Mouse (Mus musculus): ENCODE data around the gene Fbxw10. TPM values are rescaled to one million over a fixed set of nuclear protein-coding genes. Genes with fewer than 3 reads are reported as not detected.

The Fbxw10 gene
- polyA plus RNA-seq (2014; fragmentation: Nextera tagmentation; extraction: Ambion mirVana), result 0.60 and 0.62 TPM in 2 replicates

DNA sequence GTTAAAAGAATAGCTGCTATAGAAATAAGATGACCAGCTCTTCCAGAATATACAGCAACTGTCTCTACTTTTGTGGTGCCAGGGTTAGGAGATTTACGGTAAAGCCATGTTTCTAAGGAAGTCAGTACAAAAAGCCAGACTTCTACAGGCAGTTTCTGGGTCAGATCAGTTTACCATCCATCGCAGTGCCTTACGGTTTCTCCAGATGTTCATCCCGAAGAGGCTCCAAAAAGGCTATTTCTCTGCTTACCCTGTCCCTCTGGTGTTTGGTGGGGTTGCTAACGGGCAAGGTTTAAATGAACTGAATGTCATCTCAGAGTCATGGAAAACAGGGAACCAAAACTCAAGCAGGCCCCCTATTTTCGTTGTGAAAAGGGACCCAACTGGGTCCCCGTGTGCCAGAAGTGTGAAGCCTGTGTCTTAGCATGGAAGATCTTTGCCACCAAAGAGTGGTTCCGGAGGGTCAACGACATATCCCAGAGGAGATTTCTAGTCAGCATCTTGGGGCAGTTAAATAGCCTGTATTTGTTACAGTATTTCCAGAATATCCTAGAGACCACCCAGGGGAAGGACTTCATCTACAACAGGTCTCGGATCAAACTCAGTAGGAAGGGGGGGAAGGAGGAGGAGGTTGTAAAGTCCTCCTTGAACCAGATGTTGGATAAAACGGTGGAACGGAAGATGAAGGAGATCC lies at the start of gene Fbxw10:
Gene Fbxw10 (plus strand): TSS at position 109 of the 694 bp plus-strand sequence.
- Histone ChIP-seq H3K27ac (replicated peaks; ENCODE audit: low read depth, low read length) (peak within 1 kb of the TSS; percentile 85), H3K4me2 (ENCODE audit: low read depth, low read length) (peak within 1 kb of the TSS; percentile 51), H3K4me3 (ENCODE audit: low read depth, low read length) (peak within 1 kb of the TSS; percentile 13), H3K36me3 (ENCODE audit: control insufficient read depth, insufficient read depth, low read length) (0 out of 2 replicates have a peak, but pooled peaks cover 5% of the 10 kb centered on the region), H3K4me1 (ENCODE audit: control insufficient read depth, insufficient read depth, low read length) (peaks cover 15% of the 10 kb centered on the region; the same call in 1 of the 2 replicates), H3K9ac (ENCODE audit: low read depth, low read length) (peak within 1 kb of the TSS; percentile 43; the same call in 1 of the 2 replicates), H3K27me3 (replicated peaks; ENCODE audit: control insufficient read depth, insufficient read depth, low read length) (no peaks in the 10 kb centered on the region), H3K9me3 (ENCODE audit: control insufficient read depth, low read length) (no peaks in the 10 kb centered on the region)
- ATAC-seq (ENCODE audit: low read depth) (peak; percentile 50; the same call in 1 of the 2 replicates), DNase-seq (ENCODE audit: low spot score) (peak; percentile 90)
- 9% methylated on average over 12 of the region's 12 CpGs for WGBS

DNA sequence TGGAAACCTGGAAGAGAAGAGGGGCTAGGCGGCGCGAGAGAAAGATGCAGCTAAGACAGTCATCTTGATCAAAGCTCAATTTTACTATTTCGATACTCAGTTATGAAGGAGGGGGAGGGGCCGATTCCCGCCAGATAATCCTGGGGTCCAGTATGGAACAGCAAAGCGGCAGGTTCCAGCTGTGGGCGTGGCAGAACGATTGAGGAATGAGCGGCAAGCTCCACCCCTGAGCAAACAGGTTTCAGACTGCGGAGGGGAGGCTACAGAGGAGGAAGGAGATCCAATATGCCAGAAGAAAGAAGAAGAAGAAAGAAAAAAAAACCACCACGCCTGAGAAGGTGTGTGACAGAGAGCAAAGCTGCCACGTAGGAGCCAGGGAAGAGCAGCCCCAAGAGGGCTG lies 42.8 kb upstream of the Fbxw10 start:
- Histone ChIP-seq H3K27me3 (replicated peaks; ENCODE audit: control insufficient read depth, insufficient read depth, low read length) (no peaks in the 10 kb centered on the region), H3K9ac (ENCODE audit: low read depth, low read length) (no peak overlapping the region), H3K9me3 (ENCODE audit: control insufficient read depth, low read length) (peaks cover 2% of the 10 kb centered on the region), H3K4me3 (ENCODE audit: low read depth, low read length) (no peak overlapping the region), H3K4me2 (ENCODE audit: low read depth, low read length) (no peak overlapping the region), H3K4me1 (ENCODE audit: control insufficient read depth, insufficient read depth, low read length) (no peaks in the 10 kb centered on the region), H3K36me3 (ENCODE audit: control insufficient read depth, insufficient read depth, low read length) (no peaks in the 10 kb centered on the region), H3K27ac (replicated peaks; ENCODE audit: low read depth, low read length) (no peak overlapping the region)
- WGBS, result 49% methylated on average over 13 of the region's 13 CpGs
- no peak for ATAC-seq (ENCODE audit: low read depth)
- peak; percentile 15 for DNase-seq (ENCODE audit: low spot score)

DNA sequence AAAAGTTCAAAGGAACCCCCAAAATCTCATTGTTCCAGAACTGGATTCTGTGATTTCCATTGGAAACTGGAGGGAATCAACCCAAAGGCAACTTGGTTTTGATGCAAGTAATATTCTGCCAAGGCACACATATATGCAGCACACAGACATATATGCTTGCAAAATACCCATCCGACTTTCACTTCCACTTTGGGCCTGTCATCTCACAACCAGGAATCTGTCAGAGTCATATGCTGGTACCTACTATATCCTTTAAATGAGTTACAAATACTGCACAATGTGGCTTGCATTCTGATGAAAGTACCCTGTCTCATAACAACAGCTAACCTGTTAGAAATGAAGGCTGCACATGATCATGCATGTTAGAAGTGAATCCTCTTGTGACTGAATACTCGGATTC lies 38.9 kb upstream of the Fbxw10 start:
- DNase-seq (ENCODE audit: low spot score), result no peak
- no peaks in the 10 kb centered on the region for H3K4me1 ChIP-seq (ENCODE audit: control insufficient read depth, insufficient read depth, low read length)
- no peaks in the 10 kb centered on the region for H3K9me3 ChIP-seq (ENCODE audit: control insufficient read depth, low read length)
- no peak overlapping the region for H3K9ac ChIP-seq (ENCODE audit: low read depth, low read length)
- 83% methylated on average over 2 of the region's 2 CpGs for WGBS
- H3K4me3 ChIP-seq (ENCODE audit: low read depth, low read length), result no peak overlapping the region
- no peak for ATAC-seq (ENCODE audit: low read depth)
- H3K4me2 ChIP-seq (ENCODE audit: low read depth, low read length), result no peak overlapping the region
- H3K27ac ChIP-seq (replicated peaks; ENCODE audit: low read depth, low read length), result no peak overlapping the region
- no peaks in the 10 kb centered on the region for H3K27me3 ChIP-seq (replicated peaks; ENCODE audit: control insufficient read depth, insufficient read depth, low read length)
- no peaks in the 10 kb centered on the region for H3K36me3 ChIP-seq (ENCODE audit: control insufficient read depth, insufficient read depth, low read length)

- ATAC-seq (ENCODE audit: low read depth) (no peak), DNase-seq (ENCODE audit: low spot score) (peak; percentile 10)
- no peaks in the 10 kb centered on the region for H3K9me3 ChIP-seq (ENCODE audit: control insufficient read depth, low read length)
- H3K4me2 ChIP-seq (ENCODE audit: low read depth, low read length), result no peak overlapping the region
- 75% methylated on average over 4 of the region's 4 CpGs for WGBS
- H3K4me1 ChIP-seq (ENCODE audit: control insufficient read depth, insufficient read depth, low read length), result no peaks in the 10 kb centered on the region
- no peak overlapping the region for H3K4me3 ChIP-seq (ENCODE audit: low read depth, low read length)
- no peaks in the 10 kb centered on the region for H3K27me3 ChIP-seq (replicated peaks; ENCODE audit: control insufficient read depth, insufficient read depth, low read length)
- H3K36me3 ChIP-seq (ENCODE audit: control insufficient read depth, insufficient read depth, low read length), result no peaks in the 10 kb centered on the region
- H3K27ac ChIP-seq (replicated peaks; ENCODE audit: low read depth, low read length), result no peak overlapping the region
- no peak overlapping the region for H3K9ac ChIP-seq (ENCODE audit: low read depth, low read length)
Measured at GRCm38 (mm10) chr11:62809201-62809600, 37.7 kb upstream of the Fbxw10 start.

DNA sequence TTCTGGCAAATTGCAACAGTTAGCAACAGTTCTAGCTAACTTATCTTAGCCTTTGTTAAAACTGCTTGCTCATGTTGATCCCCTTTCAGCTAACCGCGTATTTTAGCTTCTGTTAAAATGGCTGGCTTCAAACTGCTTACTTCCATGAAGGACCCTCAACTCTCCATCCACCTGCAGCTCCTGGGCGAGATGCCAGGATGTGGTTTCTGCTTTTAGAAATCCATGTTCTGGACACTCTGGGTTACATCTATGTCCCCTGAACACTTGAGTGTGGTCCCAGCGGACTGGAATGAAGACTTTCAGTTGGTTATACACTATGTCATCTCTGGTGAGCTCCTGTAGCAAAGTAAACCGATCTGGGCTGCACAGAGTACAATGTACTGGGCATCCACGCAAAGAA lies 34.6 kb upstream of the Fbxw10 start:
- no peaks in the 10 kb centered on the region for H3K4me1 ChIP-seq (ENCODE audit: control insufficient read depth, insufficient read depth, low read length)
- H3K9me3 ChIP-seq (ENCODE audit: control insufficient read depth, low read length), result no peaks in the 10 kb centered on the region
- H3K27me3 ChIP-seq (replicated peaks; ENCODE audit: control insufficient read depth, insufficient read depth, low read length), result no peaks in the 10 kb centered on the region
- H3K4me3 ChIP-seq (ENCODE audit: low read depth, low read length), result no peak overlapping the region
- DNase-seq (ENCODE audit: low spot score), result no peak
- 83% methylated on average over 6 of the region's 6 CpGs for WGBS
- H3K27ac ChIP-seq (replicated peaks; ENCODE audit: low read depth, low read length), result no peak overlapping the region
- no peak overlapping the region for H3K4me2 ChIP-seq (ENCODE audit: low read depth, low read length)
- H3K36me3 ChIP-seq (ENCODE audit: control insufficient read depth, insufficient read depth, low read length), result no peaks in the 10 kb centered on the region
- no peak for ATAC-seq (ENCODE audit: low read depth)
- H3K9ac ChIP-seq (ENCODE audit: low read depth, low read length), result no peak overlapping the region

GRCm38 (mm10) chr11:62813497-62813896 lies 33.4 kb upstream of the Fbxw10 start:
- peaks cover 7% of the 10 kb centered on the region; the same call in 1 of the 2 replicates for H3K4me1 ChIP-seq (ENCODE audit: control insufficient read depth, insufficient read depth, low read length)
- H3K4me3 ChIP-seq (ENCODE audit: low read depth, low read length), result no peak overlapping the region
- 35% methylated on average over 1 of the region's 1 CpGs for WGBS
- H3K9me3 ChIP-seq (ENCODE audit: control insufficient read depth, low read length), result no peaks in the 10 kb centered on the region
- no peaks in the 10 kb centered on the region for H3K36me3 ChIP-seq (ENCODE audit: control insufficient read depth, insufficient read depth, low read length)
- DNase-seq (ENCODE audit: low spot score), result no peak
- ATAC-seq (ENCODE audit: low read depth), result no peak
- no peak overlapping the region for H3K9ac ChIP-seq (ENCODE audit: low read depth, low read length)
- H3K27me3 ChIP-seq (replicated peaks; ENCODE audit: control insufficient read depth, insufficient read depth, low read length), result no peaks in the 10 kb centered on the region
- H3K4me2 ChIP-seq (ENCODE audit: low read depth, low read length), result no peak overlapping the region
- H3K27ac ChIP-seq (replicated peaks; ENCODE audit: low read depth, low read length), result no peak overlapping the region

DNA sequence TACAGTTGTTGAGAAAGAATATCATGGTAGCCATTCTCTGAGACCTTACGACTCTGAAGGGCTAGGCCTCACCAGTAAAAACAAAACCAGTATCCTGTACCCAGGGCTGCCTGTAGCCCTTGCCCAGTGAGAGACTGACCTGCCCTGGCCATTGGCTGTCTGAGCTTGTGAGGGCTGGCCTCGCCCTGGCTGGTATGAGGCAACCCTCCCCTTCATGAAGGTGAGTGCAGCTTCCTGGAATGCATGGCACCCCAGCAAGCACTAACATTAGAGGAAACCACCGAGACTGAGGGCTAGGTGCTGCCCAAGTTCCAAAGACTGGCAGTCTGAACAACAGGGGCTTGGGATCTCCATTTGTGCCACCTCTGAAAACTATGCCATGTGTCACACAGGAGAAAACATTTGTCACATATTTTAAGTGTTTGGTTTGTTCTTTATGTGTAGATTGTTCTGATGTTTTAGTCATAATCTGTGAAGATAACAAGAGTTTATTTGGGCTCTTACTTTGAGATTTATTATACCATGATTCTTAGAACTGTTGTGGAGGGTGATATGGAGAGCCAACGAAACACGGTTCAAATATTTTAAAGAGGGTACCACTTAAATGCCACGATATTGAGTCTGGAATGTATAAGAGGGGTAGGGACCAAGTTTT lies 32.8 kb upstream of the Fbxw10 start:
- H3K27me3 ChIP-seq (replicated peaks; ENCODE audit: control insufficient read depth, insufficient read depth, low read length), result no peaks in the 10 kb centered on the region
- H3K4me1 ChIP-seq (ENCODE audit: control insufficient read depth, insufficient read depth, low read length), result peaks cover 7% of the 10 kb centered on the region; the same call in 1 of the 2 replicates
- no peaks in the 10 kb centered on the region for H3K9me3 ChIP-seq (ENCODE audit: control insufficient read depth, low read length)
- no peak for DNase-seq (ENCODE audit: low spot score)
- H3K4me2 ChIP-seq (ENCODE audit: low read depth, low read length), result no peak overlapping the region
- H3K36me3 ChIP-seq (ENCODE audit: control insufficient read depth, insufficient read depth, low read length), result no peaks in the 10 kb centered on the region
- no peak overlapping the region for H3K9ac ChIP-seq (ENCODE audit: low read depth, low read length)
- 66% methylated on average over 6 of the region's 6 CpGs for WGBS
- no peak overlapping the region for H3K4me3 ChIP-seq (ENCODE audit: low read depth, low read length)
- no peak overlapping the region for H3K27ac ChIP-seq (replicated peaks; ENCODE audit: low read depth, low read length)
- no peak for ATAC-seq (ENCODE audit: low read depth)

DNA sequence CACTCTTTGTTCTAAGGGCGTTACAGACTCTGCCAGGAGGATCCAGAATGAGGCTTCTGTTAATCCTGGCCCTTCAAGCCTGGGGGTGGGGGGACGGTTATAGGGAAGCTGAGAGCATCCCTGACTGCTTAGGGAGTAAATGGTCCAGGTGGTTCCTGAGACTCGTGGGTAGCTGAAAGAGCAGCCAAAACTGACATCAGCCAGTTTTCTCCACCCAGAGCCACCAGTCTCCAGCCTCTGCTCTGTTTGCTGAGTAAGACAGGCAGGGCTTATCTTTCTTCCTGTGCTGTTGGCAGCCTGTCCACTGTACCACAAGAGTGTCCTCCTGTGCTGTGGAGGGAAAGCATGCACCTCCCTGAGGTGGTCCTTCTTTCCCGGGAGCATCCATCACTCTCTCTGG lies 32.2 kb upstream of the Fbxw10 start:
- Histone ChIP-seq H3K9ac (ENCODE audit: low read depth, low read length) (no peak overlapping the region), H3K9me3 (ENCODE audit: control insufficient read depth, low read length) (no peaks in the 10 kb centered on the region), H3K27ac (replicated peaks; ENCODE audit: low read depth, low read length) (no peak overlapping the region), H3K4me2 (ENCODE audit: low read depth, low read length) (no peak overlapping the region), H3K4me3 (ENCODE audit: low read depth, low read length) (no peak overlapping the region), H3K4me1 (ENCODE audit: control insufficient read depth, insufficient read depth, low read length) (peaks cover 7% of the 10 kb centered on the region; the same call in 1 of the 2 replicates), H3K27me3 (replicated peaks; ENCODE audit: control insufficient read depth, insufficient read depth, low read length) (no peaks in the 10 kb centered on the region), H3K36me3 (ENCODE audit: control insufficient read depth, insufficient read depth, low read length) (no peaks in the 10 kb centered on the region)
- 43% methylated on average over 4 of the region's 4 CpGs for WGBS
- ATAC-seq (ENCODE audit: low read depth) (no peak), DNase-seq (ENCODE audit: low spot score) (peak; percentile 2)
